Mouse (Mus musculus): ENCODE measurements around the gene Rpl10l. TPM values are rescaled to one million over a fixed set of nuclear protein-coding genes. Genes with fewer than 3 reads are reported as not detected.

Rpl10l gene
- polyA plus RNA-seq (2015; fragmentation: Nextera tagmentation; extraction: Ambion mirVana) = not detected in 2 replicates

DNA sequence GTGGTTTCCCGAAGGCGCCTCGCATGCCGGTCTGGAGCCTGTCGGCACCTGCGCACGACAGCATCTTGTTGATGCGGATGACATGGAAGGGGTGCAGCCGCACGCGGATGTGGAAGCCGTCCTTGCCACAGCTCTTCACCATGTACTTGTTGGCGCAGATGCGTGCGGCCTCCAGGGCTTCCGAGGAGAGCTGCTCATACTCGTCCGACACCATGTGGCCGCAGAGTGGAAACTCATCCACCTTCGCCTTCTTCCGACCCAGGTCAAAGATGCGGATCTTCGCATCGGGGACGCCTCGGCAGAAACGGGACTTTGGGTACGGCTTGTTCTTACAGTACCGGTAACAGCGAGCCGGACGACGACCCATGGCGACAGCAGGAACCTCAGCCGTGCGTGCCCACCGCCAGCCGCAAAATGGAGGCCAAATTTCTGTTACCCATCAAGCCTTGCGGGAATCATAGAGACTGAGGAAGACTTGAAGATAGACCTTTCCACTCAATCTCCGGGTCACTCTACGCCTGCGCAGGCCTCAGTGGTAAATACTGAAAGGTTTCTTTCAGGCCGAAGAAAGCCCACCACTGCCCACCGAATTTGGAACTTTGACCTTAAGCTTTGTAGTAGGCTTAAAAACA, at the start of gene Rpl10l:
Rpl10l (minus strand) TSS at position 411 of the 632 bp plus-strand sequence.
- no peak within 1 kb of the TSS for H3K4me2 ChIP-seq (ENCODE audit: low read length)
- H3K36me3 ChIP-seq (ENCODE audit: insufficient read depth, low read length) = no peaks in the 10 kb centered on the region
- DNase-seq (ENCODE audit: low spot score) (no peak), ATAC-seq (replicated peaks; ENCODE audit: low FRiP score, low read depth) (no peak)
- H3K4me3 ChIP-seq (replicated peaks; ENCODE audit: low read depth, low read length) = no peak within 1 kb of the TSS
- TF ChIP-seq CTCF (IDR thresholded peaks at IDR 0.05; ENCODE audit: low read depth) = no peak
- H3K27me3 ChIP-seq (ENCODE audit: insufficient read depth, low read length) = no peaks in the 10 kb centered on the region
- H3K9ac ChIP-seq (ENCODE audit: low read depth, low read length) = no peak within 1 kb of the TSS
- 97% methylated on average over 44 of the region's 44 CpGs for WGBS
- H3K4me1 ChIP-seq (replicated peaks; ENCODE audit: insufficient read depth, low read length) = no peaks in the 10 kb centered on the region
- H3K27ac ChIP-seq = no peak within 1 kb of the TSS
- no peaks in the 10 kb centered on the region for H3K9me3 ChIP-seq (replicated peaks; ENCODE audit: low read length)

DNA sequence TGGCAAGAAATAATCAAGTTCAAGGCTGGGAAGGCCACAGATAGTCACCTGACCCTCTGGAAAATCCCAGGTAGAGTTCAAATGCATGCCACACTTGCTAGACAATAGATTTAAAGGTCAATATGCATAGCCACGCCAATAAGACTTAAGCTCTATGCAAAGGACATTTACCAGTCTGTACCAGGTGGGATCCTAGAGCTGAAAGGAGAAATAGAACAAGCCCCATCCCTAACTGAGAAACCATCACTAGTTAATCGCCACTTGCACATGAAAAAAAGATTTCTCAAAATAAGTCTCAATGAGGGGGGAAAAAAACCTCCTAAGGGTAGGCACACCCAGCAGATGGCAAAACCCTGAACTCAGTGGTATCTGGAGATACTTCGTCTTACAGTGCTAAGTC, 8.3 kb downstream of the Rpl10l start:
- Histone ChIP-seq H3K27me3 (ENCODE audit: insufficient read depth, low read length) (no peaks in the 10 kb centered on the region), H3K4me2 (ENCODE audit: low read length) (no peak overlapping the region), H3K27ac (no peak overlapping the region), H3K9ac (ENCODE audit: low read depth, low read length) (no peak overlapping the region), H3K36me3 (ENCODE audit: insufficient read depth, low read length) (no peaks in the 10 kb centered on the region), H3K4me1 (replicated peaks; ENCODE audit: insufficient read depth, low read length) (no peaks in the 10 kb centered on the region), H3K4me3 (replicated peaks; ENCODE audit: low read depth, low read length) (no peak overlapping the region), H3K9me3 (replicated peaks; ENCODE audit: low read length) (no peaks in the 10 kb centered on the region)
- WGBS = 81% methylated on average over 3 of the region's 3 CpGs
- no peak for TF ChIP-seq CTCF (IDR thresholded peaks at IDR 0.05; ENCODE audit: low read depth)
- DNase-seq (ENCODE audit: low spot score) (no peak), ATAC-seq (replicated peaks; ENCODE audit: low FRiP score, low read depth) (no peak)

DNA sequence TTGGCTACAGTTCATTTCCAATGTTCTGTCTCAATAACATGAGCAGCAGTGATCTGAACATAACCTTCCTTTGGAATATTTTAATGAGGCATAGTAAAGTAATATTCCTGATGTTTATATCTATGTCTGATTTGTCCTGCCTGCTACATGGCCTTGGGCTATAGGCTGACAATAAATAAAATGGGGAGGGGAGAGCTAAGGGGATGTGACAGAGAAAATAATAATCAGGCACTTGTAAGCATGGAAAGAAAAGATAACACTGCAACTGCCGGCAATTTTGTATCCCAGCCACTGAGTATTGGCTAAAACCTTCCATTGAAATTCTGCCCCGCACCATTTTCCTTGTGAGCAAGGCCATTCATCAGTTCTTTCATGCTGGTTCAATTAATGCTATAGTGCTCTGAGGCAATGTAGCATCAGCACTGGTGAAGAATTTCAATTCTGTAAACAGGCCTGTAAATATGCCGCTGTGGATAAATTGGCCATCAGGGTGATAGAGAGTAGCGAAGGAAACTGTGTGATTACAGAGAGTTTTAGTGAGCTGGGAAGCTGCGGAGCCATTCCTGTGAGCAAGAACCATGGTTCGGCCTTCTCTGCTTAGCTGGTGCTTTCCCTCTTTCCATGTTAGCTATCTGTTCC, 38.6 kb downstream of the Rpl10l start:
- Histone ChIP-seq H3K9me3 (replicated peaks; ENCODE audit: low read length) (no peaks in the 10 kb centered on the region), H3K27me3 (ENCODE audit: insufficient read depth, low read length) (no peaks in the 10 kb centered on the region), H3K4me2 (ENCODE audit: low read length) (no peak overlapping the region), H3K4me1 (replicated peaks; ENCODE audit: insufficient read depth, low read length) (no peaks in the 10 kb centered on the region), H3K36me3 (ENCODE audit: insufficient read depth, low read length) (no peaks in the 10 kb centered on the region), H3K27ac (no peak overlapping the region), H3K4me3 (replicated peaks; ENCODE audit: low read depth, low read length) (no peak overlapping the region), H3K9ac (ENCODE audit: low read depth, low read length) (no peak overlapping the region)
- no peak for DNase-seq (ENCODE audit: low spot score)
- no peak for TF ChIP-seq CTCF (IDR thresholded peaks at IDR 0.05; ENCODE audit: low read depth)
- 86% methylated on average over 6 of the region's 6 CpGs for WGBS
- no peak for ATAC-seq (replicated peaks; ENCODE audit: low FRiP score, low read depth)

DNA sequence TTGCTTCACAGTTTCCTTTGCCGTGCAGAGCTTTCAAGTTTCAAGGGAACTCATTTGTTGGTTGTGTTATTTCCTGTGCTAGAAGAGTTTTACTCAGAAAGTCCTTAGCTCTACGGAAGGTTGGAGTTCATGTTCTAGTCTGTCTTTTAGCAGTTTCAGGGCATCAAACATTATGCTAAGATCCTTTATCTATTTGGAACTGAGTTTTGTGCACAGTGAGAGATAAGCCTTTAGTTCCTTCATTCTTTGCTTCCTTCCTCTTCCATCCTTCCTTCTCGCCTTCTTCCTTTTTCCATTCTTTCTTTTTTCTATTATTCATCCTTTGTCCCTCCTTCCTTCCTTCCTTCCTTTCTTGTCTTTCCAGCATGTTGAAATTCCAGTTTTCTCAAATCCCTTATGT, 50.0 kb downstream of the Rpl10l start:
- no peak for TF ChIP-seq CTCF (IDR thresholded peaks at IDR 0.05; ENCODE audit: low read depth)
- H3K36me3 ChIP-seq (ENCODE audit: insufficient read depth, low read length) = no peaks in the 10 kb centered on the region
- no peaks in the 10 kb centered on the region for H3K4me1 ChIP-seq (replicated peaks; ENCODE audit: insufficient read depth, low read length)
- no peak overlapping the region for H3K9ac ChIP-seq (ENCODE audit: low read depth, low read length)
- no peaks in the 10 kb centered on the region for H3K9me3 ChIP-seq (replicated peaks; ENCODE audit: low read length)
- H3K4me2 ChIP-seq (ENCODE audit: low read length) = no peak overlapping the region
- no peak for DNase-seq (ENCODE audit: low spot score)
- no peak overlapping the region for H3K4me3 ChIP-seq (replicated peaks; ENCODE audit: low read depth, low read length)
- no peak overlapping the region for H3K27ac ChIP-seq
- no peaks in the 10 kb centered on the region for H3K27me3 ChIP-seq (ENCODE audit: insufficient read depth, low read length)
- no peak for ATAC-seq (replicated peaks; ENCODE audit: low FRiP score, low read depth)
- WGBS = 71% methylated on average over 3 of the region's 3 CpGs
